Mouse (Mus musculus) liver, adult 2 months (tissue): ENCODE results near the gene Cabp4. TPM values are rescaled to one million over a fixed set of nuclear protein-coding genes. Genes with fewer than 3 reads are reported as not detected.

ENCODE experiments used
- DNase-seq: peaks from one replicate; pipeline ENCODE4 v3.0.0-alpha.2; 2011; ENCODE audit warnings: low read depth, low spot score; ENCODE audit errors: extremely low read depth
- H3K27ac ChIP-seq: fragments of 200-500 bp; replicated peaks from 2 replicates; pipeline ENCODE4 v1.5.1; 2012; ENCODE audit warnings: low read depth, mild to moderate bottlenecking, control low read depth, inconsistent platforms, low read length; ENCODE audit not compliant: insufficient read depth
- H3K27me3 ChIP-seq: fragments of 200-500 bp; 2 replicates; pipeline ENCODE4 v1.6.1; 2012; ENCODE audit warnings: mild to moderate bottlenecking, moderate library complexity, low read length, inconsistent platforms; ENCODE audit not compliant: control insufficient read depth, insufficient read depth
- H3K36me3 ChIP-seq: fragments of 200-500 bp; 2 replicates; pipeline ENCODE4 v1.6.1; 2012; ENCODE audit warnings: low read length, inconsistent platforms; ENCODE audit not compliant: control insufficient read depth, insufficient read depth
- H3K4me1 ChIP-seq: fragments of 200-500 bp; 2 replicates; pipeline ENCODE4 v1.6.1; 2011; ENCODE audit warnings: low read length; ENCODE audit not compliant: control insufficient read depth, insufficient read depth
- H3K4me3 ChIP-seq: fragments of 200-500 bp; 2 replicates; pipeline ENCODE4 v1.5.1; 2011; ENCODE audit warnings: low read depth, mild to moderate bottlenecking, control low read depth, low read length, moderate library complexity; ENCODE audit not compliant: insufficient read depth
- H3K79me2 ChIP-seq: fragments of 200-500 bp; 2 replicates; pipeline ENCODE4 v1.6.1; 2012; ENCODE audit warnings: inconsistent platforms, mild to moderate bottlenecking, low read length, moderate library complexity; ENCODE audit not compliant: control insufficient read depth, insufficient read depth
- H3K9ac ChIP-seq: fragments of 200-500 bp; 2 replicates; pipeline ENCODE4 v1.6.1; 2012; ENCODE audit warnings: low read depth, mild to moderate bottlenecking, control low read depth, inconsistent platforms, low read length
- CTCF ChIP-seq: fragments of 200-500 bp; IDR thresholded peaks from 2 replicates; pipeline ENCODE4 v1.5.1; 2011; ENCODE audit warnings: low read depth, low read length, control low read depth
- POLR2A ChIP-seq: fragments of 200-500 bp; IDR thresholded peaks from 2 replicates; pipeline ENCODE4 v1.6.1; 2011; ENCODE audit warnings: low read length, control low read depth; ENCODE audit not compliant: insufficient read depth; ENCODE audit errors: extremely low read depth
- WGBS: fragments of 180-500 bp; shearing (Covaris S2); methylation state at CpG from one replicate; pipeline ENCODE4 v1.1.7; 2018; 5-methylcytosine and 5-hydroxymethylcytosine counted together
- polyA plus RNA-seq: library from polyadenylated mRNA; depleted of rRNA; stranded (reverse); fragments of >200 nt; gene quantifications from 2 replicates; pipeline ENCODE4 v1.2.3, GENCODE M21; 2012
- total RNA-seq: library from RNA; depleted of rRNA; stranded (reverse); fragments of >200 nt; gene quantifications from 2 replicates; pipeline ENCODE4 v1.2.3, GENCODE M21; 2014

The Cabp4 gene
- total and polyA plus RNA-seq, 2 experiments = 0.37 TPM; not detected in 1

GRCm38 (mm10) chr19:4115816-4116215, 28.0 kb downstream of the Cabp4 start:
- Histone ChIP-seq H3K27me3 (no peaks in the 10 kb centered on the region), H3K27ac (no peak overlapping the region), H3K79me2 (no peaks in the 10 kb centered on the region; the same call in 1 of the 2 replicates), H3K4me3 (no peak overlapping the region), H3K9ac (no peak overlapping the region), H3K36me3 (peaks cover 2% of the 10 kb centered on the region; the same call in 1 of the 2 replicates), H3K4me1 (peaks cover 14% of the 10 kb centered on the region)
- TF ChIP-seq CTCF (no peak), POLR2A (no peak)
- WGBS = 87% methylated on average over 11 of the region's 11 CpGs
- DNase-seq = no peak

GRCm38 (mm10) chr19:4115144-4115543, 28.7 kb downstream of the Cabp4 start:
- Histone ChIP-seq H3K27ac (no peak overlapping the region), H3K4me1 (peaks cover 10% of the 10 kb centered on the region), H3K4me3 (no peak overlapping the region), H3K27me3 (no peaks in the 10 kb centered on the region), H3K9ac (no peak overlapping the region), H3K79me2 (no peaks in the 10 kb centered on the region; the same call in 1 of the 2 replicates), H3K36me3 (peaks cover 2% of the 10 kb centered on the region; the same call in 1 of the 2 replicates)
- WGBS = 88% methylated on average over 10 of the region's 10 CpGs
- no peak for DNase-seq
- no peak for TF ChIP-seq POLR2A
- TF ChIP-seq CTCF = no peak

- Histone ChIP-seq H3K27me3 (no peaks in the 10 kb centered on the region), H3K9ac (no peak overlapping the region), H3K79me2 (no peaks in the 10 kb centered on the region), H3K4me1 (peaks cover 10% of the 10 kb centered on the region), H3K27ac (no peak overlapping the region), H3K4me3 (no peak overlapping the region), H3K36me3 (peaks cover 2% of the 10 kb centered on the region; the same call in 1 of the 2 replicates)
- 96% methylated on average over 10 of the region's 10 CpGs for WGBS
- no peak for DNase-seq
- TF ChIP-seq POLR2A (no peak), CTCF (no peak)
Observed at GRCm38 (mm10) chr19:4114551-4114950, 29.3 kb downstream of the Cabp4 start.

- TF ChIP-seq CTCF (no peak), POLR2A (no peak)
- DNase-seq = no peak
Observed at GRCm38 (mm10) chr19:4113806-4114230, 30.0 kb downstream of the Cabp4 start.

GRCm38 (mm10) chr19:4113186-4113805, 30.5 kb downstream of the Cabp4 start:
- H3K27ac ChIP-seq = peak overlapping the region; percentile 32
- DNase-seq = peak; percentile 54
- no peak overlapping the region for H3K4me3 ChIP-seq
- peaks cover 2% of the 10 kb centered on the region; the same call in 1 of the 2 replicates for H3K36me3 ChIP-seq
- no peaks in the 10 kb centered on the region for H3K27me3 ChIP-seq
- H3K79me2 ChIP-seq = no peaks in the 10 kb centered on the region
- 48% methylated on average over 13 of the region's 13 CpGs for WGBS
- H3K9ac ChIP-seq = 0 out of 2 replicates have a peak overlapping the region, but pooled peaks have one; percentile 25
- TF ChIP-seq POLR2A = no peak
- no peak for TF ChIP-seq CTCF
- peaks cover 10% of the 10 kb centered on the region for H3K4me1 ChIP-seq

More at GRCm38 (mm10) chr19:4113806-4114230, 30.0 kb downstream of the Cabp4 start:
- Histone ChIP-seq H3K4me3 (no peak overlapping the region), H3K27ac (peak overlapping the region; percentile 32), H3K27me3 (no peaks in the 10 kb centered on the region), H3K36me3 (peaks cover 2% of the 10 kb centered on the region; the same call in 1 of the 2 replicates), H3K79me2 (no peaks in the 10 kb centered on the region), H3K4me1 (peaks cover 10% of the 10 kb centered on the region), H3K9ac (no peak overlapping the region)
- 40% methylated on average over 5 of the region's 5 CpGs for WGBS
